Mouse (Mus musculus): Measurements from ENCODE around the gene Hnrnph1. TPM values are rescaled to one million over a fixed set of nuclear protein-coding genes. Genes with fewer than 3 reads are reported as not detected.

The Hnrnph1 gene
- polyA plus RNA-seq, 1 experiment from 2014 or later, result 154 TPM

DNA sequence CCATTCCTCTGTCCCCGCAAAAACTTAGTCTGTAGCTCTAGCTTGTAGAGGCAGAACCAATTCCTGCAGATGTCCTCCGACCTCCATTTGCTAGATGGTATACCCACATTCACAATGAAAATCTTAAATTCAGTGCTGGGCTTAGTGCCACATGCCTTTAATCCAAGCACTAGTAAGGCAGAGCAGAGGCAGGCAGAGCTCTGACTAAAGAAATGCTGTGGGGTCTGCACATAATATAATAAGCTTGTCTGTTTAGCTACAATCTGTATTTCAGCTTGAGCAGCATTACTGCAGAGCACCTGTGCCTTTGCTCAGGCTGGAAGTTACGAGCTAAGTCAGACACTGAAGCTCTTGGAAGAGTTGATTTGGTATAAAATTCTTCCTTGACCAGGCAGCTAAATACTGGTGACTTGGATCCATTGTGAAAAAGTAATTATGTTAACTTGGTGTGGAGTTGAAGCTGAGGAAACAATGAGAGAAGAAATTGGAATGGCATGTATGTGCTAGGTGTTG lies 10.4 kb downstream of the Hnrnph1 start:
- 76% methylated on average over 3 of the region's 3 CpGs for WGBS
- H3K9me3 ChIP-seq (ENCODE audit: low read length), result no peaks in the 10 kb centered on the region
- no peak for DNase-seq (ENCODE audit: low spot score)
- H3K4me3 ChIP-seq (ENCODE audit: low read depth, low read length), result no peak overlapping the region
- H3K27ac ChIP-seq (ENCODE audit: low read length), result no peak overlapping the region
- peaks cover 38% of the 10 kb centered on the region; the same call in 1 of the 2 replicates for H3K36me3 ChIP-seq (ENCODE audit: insufficient read depth, low read length)
- ATAC-seq, result no peak
- H3K27me3 ChIP-seq (replicated peaks; ENCODE audit: insufficient read depth, low read length), result no peaks in the 10 kb centered on the region
- H3K9ac ChIP-seq (replicated peaks; ENCODE audit: low read depth), result no peak overlapping the region
- TF ChIP-seq EP300 (IDR thresholded peaks at IDR 0.05) (no peak), CTCF (IDR thresholded peaks at IDR 0.05) (no peak)
- no peak overlapping the region for H3K4me2 ChIP-seq (replicated peaks; ENCODE audit: low read depth, low read length)
- H3K4me1 ChIP-seq (ENCODE audit: insufficient read depth, low read depth, low read length), result no peaks in the 10 kb centered on the region

DNA sequence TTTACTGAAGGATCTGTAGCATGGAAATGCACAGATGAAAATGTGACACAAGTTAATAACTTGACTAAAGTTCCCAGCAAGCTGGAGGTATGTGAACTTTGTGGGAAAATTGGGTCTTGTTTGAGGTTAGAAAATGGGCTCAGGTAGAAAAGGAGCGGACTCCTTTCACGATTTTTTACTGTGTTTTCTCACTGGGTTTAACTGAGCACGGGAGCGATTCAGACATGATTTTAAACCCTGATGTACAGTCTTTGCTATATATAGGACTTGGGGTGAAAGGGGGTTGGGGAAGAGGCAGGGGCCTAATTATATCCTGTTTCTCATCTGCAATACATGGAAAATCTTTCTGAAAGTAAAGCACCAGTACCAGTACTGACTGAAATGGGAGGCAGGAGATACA lies 10.9 kb downstream of the Hnrnph1 start:
- H3K36me3 ChIP-seq (ENCODE audit: insufficient read depth, low read length), result peaks cover 35% of the 10 kb centered on the region; the same call in 1 of the 2 replicates
- no peaks in the 10 kb centered on the region for H3K4me1 ChIP-seq (ENCODE audit: insufficient read depth, low read depth, low read length)

DNA sequence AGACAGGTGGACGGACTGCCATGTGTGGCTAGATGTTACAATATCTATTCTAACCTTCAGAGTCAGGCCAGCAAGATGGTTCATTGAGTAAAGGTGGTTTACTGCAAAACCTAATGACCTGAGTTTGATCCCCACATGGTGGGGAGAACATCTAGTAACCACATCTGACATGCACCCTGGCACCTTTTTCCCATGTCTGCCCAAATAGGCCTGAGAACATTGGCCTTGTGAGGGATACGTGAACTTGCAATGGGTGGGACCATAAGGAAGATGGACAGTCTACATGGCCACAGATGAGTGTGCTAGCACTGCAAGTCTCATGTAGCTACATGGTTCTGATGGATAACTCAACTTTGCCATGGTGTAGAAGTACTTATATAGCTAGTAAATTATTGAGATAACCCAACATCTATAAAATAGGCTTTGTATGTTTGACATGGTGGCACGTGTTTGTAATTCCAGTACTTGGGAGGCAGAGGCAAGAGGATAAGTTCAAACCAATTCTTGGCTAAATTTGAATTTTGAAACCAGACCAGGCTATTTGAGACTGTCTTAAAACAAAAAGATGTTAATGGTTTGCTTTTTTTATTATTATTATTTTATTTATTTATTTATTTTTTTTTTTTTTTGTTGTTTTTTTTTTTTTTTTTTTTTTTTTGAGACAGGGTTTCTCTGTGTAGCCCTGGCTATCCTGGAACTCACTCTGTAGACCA lies 11.6 kb downstream of the Hnrnph1 start:
- ATAC-seq (no peak), DNase-seq (ENCODE audit: low spot score) (no peak)
- no peaks in the 10 kb centered on the region for H3K9me3 ChIP-seq (ENCODE audit: low read length)
- H3K27me3 ChIP-seq (replicated peaks; ENCODE audit: insufficient read depth, low read length), result no peaks in the 10 kb centered on the region
- H3K4me1 ChIP-seq (ENCODE audit: insufficient read depth, low read depth, low read length), result no peaks in the 10 kb centered on the region
- no peak overlapping the region for H3K4me3 ChIP-seq (ENCODE audit: low read depth, low read length)
- peaks cover 29% of the 10 kb centered on the region; the same call in 1 of the 2 replicates for H3K36me3 ChIP-seq (ENCODE audit: insufficient read depth, low read length)
- TF ChIP-seq CTCF (IDR thresholded peaks at IDR 0.05) (no peak), EP300 (IDR thresholded peaks at IDR 0.05) (no peak)
- H3K27ac ChIP-seq (ENCODE audit: low read length), result no peak overlapping the region
- WGBS, result 95% methylated on average over 3 of the region's 3 CpGs
- no peak overlapping the region for H3K4me2 ChIP-seq (replicated peaks; ENCODE audit: low read depth, low read length)
- H3K9ac ChIP-seq (replicated peaks; ENCODE audit: low read depth), result no peak overlapping the region

More for the DNA sequence above, 10.9 kb downstream of the Hnrnph1 start:
- no peaks in the 10 kb centered on the region for H3K27me3 ChIP-seq (replicated peaks; ENCODE audit: insufficient read depth, low read length)
- no peak overlapping the region for H3K9ac ChIP-seq (replicated peaks; ENCODE audit: low read depth)
- DNase-seq (ENCODE audit: low spot score) (no peak), ATAC-seq (no peak)
- 81% methylated on average over 4 of the region's 4 CpGs for WGBS
- no peak overlapping the region for H3K4me2 ChIP-seq (replicated peaks; ENCODE audit: low read depth, low read length)
- TF ChIP-seq CTCF (IDR thresholded peaks at IDR 0.05) (no peak), EP300 (IDR thresholded peaks at IDR 0.05) (no peak)
- H3K4me3 ChIP-seq (ENCODE audit: low read depth, low read length), result no peak overlapping the region
- no peak overlapping the region for H3K27ac ChIP-seq (ENCODE audit: low read length)
- H3K9me3 ChIP-seq (ENCODE audit: low read length), result no peaks in the 10 kb centered on the region

DNA sequence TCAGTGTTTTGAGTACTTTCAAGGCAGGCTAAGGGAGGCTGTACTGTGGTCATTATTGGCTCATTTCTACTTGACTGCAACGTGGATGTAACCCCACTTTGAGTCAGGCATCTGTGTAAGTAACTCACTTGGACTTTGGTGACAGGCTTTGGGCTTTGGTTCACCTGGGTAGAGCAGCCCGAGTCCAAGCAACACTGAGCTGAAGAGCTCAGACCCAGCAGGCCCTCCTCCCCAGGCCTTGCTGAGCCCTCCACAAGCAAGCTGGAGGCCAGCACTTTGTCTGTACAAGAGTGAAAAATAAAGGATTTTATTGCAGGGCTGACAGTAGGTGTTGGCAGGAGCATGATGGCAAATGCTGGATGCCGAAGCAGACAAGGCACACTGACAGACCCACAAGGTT lies 12.2 kb downstream of the Hnrnph1 start:
- no peak overlapping the region for H3K27ac ChIP-seq (ENCODE audit: low read length)
- H3K4me2 ChIP-seq (replicated peaks; ENCODE audit: low read depth, low read length), result no peak overlapping the region
- WGBS, result 63% methylated on average over 3 of the region's 3 CpGs
- H3K36me3 ChIP-seq (ENCODE audit: insufficient read depth, low read length), result peaks cover 29% of the 10 kb centered on the region; the same call in 1 of the 2 replicates
- no peak overlapping the region for H3K9ac ChIP-seq (replicated peaks; ENCODE audit: low read depth)
- no peak for TF ChIP-seq EP300 (IDR thresholded peaks at IDR 0.05)
- no peaks in the 10 kb centered on the region for H3K27me3 ChIP-seq (replicated peaks; ENCODE audit: insufficient read depth, low read length)
- no peak overlapping the region for H3K4me3 ChIP-seq (ENCODE audit: low read depth, low read length)
- ATAC-seq, result no peak
- H3K9me3 ChIP-seq (ENCODE audit: low read length), result no peaks in the 10 kb centered on the region
- no peak for DNase-seq (ENCODE audit: low spot score)
- no peaks in the 10 kb centered on the region for H3K4me1 ChIP-seq (ENCODE audit: insufficient read depth, low read depth, low read length)

DNA sequence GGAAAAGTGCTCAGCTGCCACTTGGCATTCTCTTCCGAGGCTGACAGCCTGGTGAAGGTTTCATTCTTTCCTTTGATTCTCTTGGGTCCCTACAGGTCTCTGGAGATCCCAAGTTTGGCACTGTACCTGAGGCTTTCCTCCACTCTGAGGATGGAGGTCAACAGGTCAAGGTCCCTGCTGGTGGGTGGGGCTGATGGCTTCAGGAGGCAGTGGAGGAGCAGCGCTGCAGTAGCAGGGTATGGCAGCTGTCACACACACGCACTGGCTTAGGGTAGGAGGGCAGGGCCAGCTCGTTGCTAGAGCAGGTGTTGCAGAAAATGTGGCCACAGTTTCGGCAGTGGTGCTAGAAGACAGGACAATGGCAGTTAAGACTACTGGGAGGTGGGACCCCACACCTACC lies 12.8 kb downstream of the Hnrnph1 start:
- Histone ChIP-seq H3K27ac (ENCODE audit: low read length) (no peak overlapping the region), H3K36me3 (ENCODE audit: insufficient read depth, low read length) (peaks cover 29% of the 10 kb centered on the region; the same call in 1 of the 2 replicates), H3K4me3 (ENCODE audit: low read depth, low read length) (no peak overlapping the region), H3K9ac (replicated peaks; ENCODE audit: low read depth) (no peak overlapping the region), H3K4me1 (ENCODE audit: insufficient read depth, low read depth, low read length) (no peaks in the 10 kb centered on the region), H3K9me3 (ENCODE audit: low read length) (no peaks in the 10 kb centered on the region), H3K27me3 (replicated peaks; ENCODE audit: insufficient read depth, low read length) (no peaks in the 10 kb centered on the region), H3K4me2 (replicated peaks; ENCODE audit: low read depth, low read length) (no peak overlapping the region)
- WGBS, result 65% methylated on average over 5 of the region's 5 CpGs
- no peak for ATAC-seq
- TF ChIP-seq EP300 (IDR thresholded peaks at IDR 0.05) (no peak), CTCF (IDR thresholded peaks at IDR 0.05) (no peak)
- no peak for DNase-seq (ENCODE audit: low spot score)

DNA sequence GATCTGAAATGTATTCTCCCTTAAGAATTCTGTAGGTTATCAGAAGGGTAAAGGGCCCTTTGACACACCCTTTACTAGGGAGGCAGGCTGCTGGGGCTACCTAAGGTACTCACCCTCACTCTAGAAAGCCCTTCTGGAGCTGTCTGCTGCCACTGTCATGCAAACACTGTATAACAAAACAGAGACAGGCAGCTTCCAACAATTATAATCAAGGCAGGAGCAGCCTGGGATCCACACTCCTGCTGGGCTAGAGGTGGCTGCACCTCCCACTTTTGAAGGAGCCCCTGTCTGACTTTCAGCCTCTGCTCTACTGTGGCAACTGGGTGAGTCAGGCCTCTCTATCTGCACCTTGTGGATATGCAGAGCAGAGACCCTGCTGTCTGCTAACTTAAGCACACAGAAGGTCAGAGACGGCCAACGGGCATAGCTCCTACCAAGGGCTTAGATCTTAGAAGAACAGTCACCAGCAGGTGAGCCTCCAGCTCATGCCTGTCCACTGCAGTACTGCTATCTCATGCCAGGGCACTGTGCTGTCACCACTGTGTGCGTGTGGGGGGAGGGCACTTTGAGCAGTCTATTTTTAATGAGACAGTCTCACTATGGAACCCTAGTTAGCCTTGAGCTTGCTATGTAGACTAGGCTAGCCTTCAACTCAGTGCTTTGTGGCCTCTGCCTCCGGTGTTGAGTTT lies 14.6 kb downstream of the Hnrnph1 start:
- Histone ChIP-seq H3K27me3 (replicated peaks; ENCODE audit: insufficient read depth, low read length) (no peaks in the 10 kb centered on the region), H3K4me2 (replicated peaks; ENCODE audit: low read depth, low read length) (no peak overlapping the region), H3K4me3 (ENCODE audit: low read depth, low read length) (no peak overlapping the region), H3K27ac (ENCODE audit: low read length) (no peak overlapping the region), H3K9ac (replicated peaks; ENCODE audit: low read depth) (no peak overlapping the region), H3K9me3 (ENCODE audit: low read length) (no peaks in the 10 kb centered on the region), H3K4me1 (ENCODE audit: insufficient read depth, low read depth, low read length) (no peaks in the 10 kb centered on the region), H3K36me3 (ENCODE audit: insufficient read depth, low read length) (peaks cover 21% of the 10 kb centered on the region; the same call in 1 of the 2 replicates)
- TF ChIP-seq CTCF (IDR thresholded peaks at IDR 0.05) (no peak), EP300 (IDR thresholded peaks at IDR 0.05) (no peak)
- ATAC-seq, result no peak
- DNase-seq (ENCODE audit: low spot score), result no peak
- 64% methylated on average over 4 of the region's 4 CpGs for WGBS

Data from lung, postnatal 0 days (tissue).